8 mouse cellular contexts compared by ENCODE assay signal in genomic region chr14:29940877-29941276, GRCm38 (mm10). TPM values are rescaled to one million over a fixed set of nuclear protein-coding genes. Genes with fewer than 3 reads are reported as not detected.
DNase-seq lines count a peak whose midpoint lies in the region; ATAC-seq lines count a peak whose summit lies in the region.

No protein-coding gene starts in this region.

- peak; percentile 49 to 50 for DNase-seq in left cerebral cortex, adult 18-20 months (ENCODE audit: low spot score in 2 of 2)
- DNase-seq in left cerebral cortex, adult 11 months (ENCODE audit: low spot score) = no peak
- DNase-seq in R1 (ENCODE audit: low read depth, low spot score) = peak; percentile 50
- peak; percentile 69 to 80 for DNase-seq in cerebellum, postnatal 14 days
- peak; percentile 47 to 50 for DNase-seq in heart, postnatal 36 days
- DNase-seq in left cerebral cortex, postnatal 4 days = peak; percentile 44

- intact Hi-C loops in heart, postnatal 36 days (cut with DNase I) = loop anchor here (1.0 to 5.0 kb wide), 2 partner anchors 49 to 104 kb away; no protein-coding TSS in a partner anchor
- intact Hi-C loops in left cerebral cortex, postnatal 4 days (cut with DNase I) = no loop called here

- 0 out of 2 replicates have a peak, but pooled peaks have one; percentile 53 for ATAC-seq in monocyte, adult 5-6 weeks (replicated peaks; ENCODE audit: insufficient number of reproducible peaks, low FRiP score, low TSS enrichment, poor library complexity, severe bottlenecking)
- ATAC-seq in activated CD4-positive, CD25-positive, alpha-beta regulatory T cell, adult 4 months = no peak

RNA-seq across cellular contexts. Expression of gene Selenok, which starts 27.2 kb away (rescaled TPM):
- 100 to 1,000 TPM; 128 to 136 TPM for total RNA-seq in left cerebral cortex, adult 18-20 months (2021)
- total RNA-seq in heart, postnatal 36 days (2021) = 10 to 100 TPM; 81.1 to 91.9 TPM
- total RNA-seq in left cerebral cortex, postnatal 4 days (2021) = 100 to 1,000 TPM; 105 to 123 TPM
- total RNA-seq in monocyte, adult 5-6 weeks (2017) = 363 to 500 TPM (median 474 TPM) in 3 replicates
- polyA plus RNA-seq in activated CD4-positive, CD25-positive, alpha-beta regulatory T cell, adult 4 months (2017; shearing (Covaris generic)) = 100 to 1,000 TPM; 350 to 355 TPM

RNA-seq across cellular contexts. Expression of gene Actr8, which starts 37.3 kb away (rescaled TPM):
- total RNA-seq in left cerebral cortex, adult 18-20 months (2021) = 10 to 100 TPM; 80.2 to 83.3 TPM
- total RNA-seq in heart, postnatal 36 days (2021) = 10 to 100 TPM; 39.9 to 42.2 TPM
- total RNA-seq in left cerebral cortex, postnatal 4 days (2021) = 10 to 100 TPM; 65.9 to 70.9 TPM
- total RNA-seq in monocyte, adult 5-6 weeks (2017) = 36.7 to 66.2 TPM (median 39.9 TPM) in 3 replicates
- polyA plus RNA-seq in activated CD4-positive, CD25-positive, alpha-beta regulatory T cell, adult 4 months (2017; shearing (Covaris generic)) = 10 to 100 TPM; 32.8 to 45.4 TPM
